Mouse (Mus musculus) testis, adult 2 months (tissue): ENCODE data around the gene Thumpd2. TPM values are rescaled to one million over a fixed set of nuclear protein-coding genes. Genes with fewer than 3 reads are reported as not detected.

Experiments used
- H3K27ac ChIP-seq: fragments of 200-500 bp; 2 replicates; pipeline ENCODE4 v1.5.1; 2012; ENCODE audit warnings: low read depth, low read length; ENCODE audit not compliant: control insufficient read depth, insufficient read depth
- H3K27me3 ChIP-seq: fragments of 200-500 bp; 2 replicates; pipeline ENCODE4 v1.6.1; 2012; ENCODE audit warnings: mild to moderate bottlenecking, low read length, moderate library complexity; ENCODE audit not compliant: control insufficient read depth, insufficient read depth
- H3K36me3 ChIP-seq: fragments of 200-500 bp; 2 replicates; pipeline ENCODE4 v1.6.1; 2012; ENCODE audit warnings: mild to moderate bottlenecking, low read length; ENCODE audit not compliant: control insufficient read depth, insufficient read depth
- H3K4me1 ChIP-seq: fragments of 200-500 bp; 2 replicates; pipeline ENCODE4 v1.6.1; 2012; ENCODE audit warnings: low read length; ENCODE audit not compliant: control insufficient read depth, insufficient read depth
- H3K4me3 ChIP-seq: fragments of 200-500 bp; 2 replicates; pipeline ENCODE4 v1.5.1; 2012; ENCODE audit warnings: low read depth, mild to moderate bottlenecking, low read length, moderate library complexity, mixed read lengths; ENCODE audit not compliant: control insufficient read depth
- CTCF ChIP-seq: fragments of 200-500 bp; IDR thresholded peaks from 2 replicates; pipeline ENCODE4 v1.5.1; 2012; ENCODE audit warnings: low read depth, mild to moderate bottlenecking, inconsistent platforms, low read length, moderate library complexity; ENCODE audit not compliant: control insufficient read depth, insufficient read depth, insufficient replicate concordance
- POLR2A ChIP-seq: fragments of 200-500 bp; IDR thresholded peaks from 2 replicates; pipeline ENCODE4 v1.6.1; 2012; ENCODE audit warnings: low read depth, mild to moderate bottlenecking, inconsistent platforms, low read length, moderate library complexity; ENCODE audit not compliant: control insufficient read depth
- polyA plus RNA-seq: library from polyadenylated mRNA; depleted of rRNA; stranded (reverse); fragments of >200 nt; gene quantifications from 2 replicates; pipeline ENCODE4 v1.2.3, GENCODE M21; 2012; rRNA removed

The Thumpd2 gene
- polyA plus RNA-seq, 1 experiment: 0.67 TPM

- Histone ChIP-seq H3K27me3 (no peaks in the 10 kb centered on the region), H3K36me3 (no peaks in the 10 kb centered on the region), H3K27ac (no peak overlapping the region), H3K4me3 (no peak overlapping the region), H3K4me1 (no peaks in the 10 kb centered on the region)
- TF ChIP-seq CTCF (no peak), POLR2A (no peak)
Observed at GRCm38 (mm10) chr17:80982976-80983375, 81.9 kb downstream of the Thumpd2 start.

DNA sequence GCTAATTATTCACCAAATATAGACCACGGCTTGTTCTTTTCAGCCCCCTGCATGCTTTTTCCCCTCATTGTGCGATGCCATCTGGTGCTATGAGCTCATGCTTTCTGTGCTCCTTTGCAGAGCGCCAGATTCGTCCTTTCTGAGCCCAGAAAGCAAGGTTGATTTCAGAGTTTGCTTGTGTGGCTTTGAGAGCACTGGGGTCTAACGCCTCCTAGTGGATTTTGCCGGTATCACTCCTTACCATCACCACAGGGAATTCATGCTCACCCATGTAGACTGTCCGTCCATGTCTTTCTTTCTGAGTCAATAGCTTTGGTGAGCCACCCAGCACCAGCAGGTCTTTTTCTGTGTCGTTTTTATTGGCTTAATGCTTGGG, 82.5 kb downstream of the Thumpd2 start:
- Histone ChIP-seq H3K4me3 (no peak overlapping the region), H3K36me3 (no peaks in the 10 kb centered on the region), H3K27me3 (no peaks in the 10 kb centered on the region), H3K4me1 (no peaks in the 10 kb centered on the region), H3K27ac (no peak overlapping the region)
- TF ChIP-seq POLR2A: no peak
- TF ChIP-seq CTCF: peak; percentile 41; the same call in 1 of the 2 replicates

- Histone ChIP-seq H3K4me1 (no peaks in the 10 kb centered on the region), H3K36me3 (no peaks in the 10 kb centered on the region), H3K4me3 (no peak overlapping the region), H3K27ac (no peak overlapping the region), H3K27me3 (no peaks in the 10 kb centered on the region)
- TF ChIP-seq CTCF (no peak), POLR2A (no peak)
Observed at GRCm38 (mm10) chr17:80981721-80982411, 83.0 kb downstream of the Thumpd2 start.

GRCm38 (mm10) chr17:80980096-80980495, 84.8 kb downstream of the Thumpd2 start:
- no peak overlapping the region for H3K4me3 ChIP-seq
- TF ChIP-seq POLR2A (no peak), CTCF (no peak)
- H3K27ac ChIP-seq: no peak overlapping the region
- H3K27me3 ChIP-seq: no peaks in the 10 kb centered on the region
- no peaks in the 10 kb centered on the region for H3K4me1 ChIP-seq
- H3K36me3 ChIP-seq: no peaks in the 10 kb centered on the region

DNA sequence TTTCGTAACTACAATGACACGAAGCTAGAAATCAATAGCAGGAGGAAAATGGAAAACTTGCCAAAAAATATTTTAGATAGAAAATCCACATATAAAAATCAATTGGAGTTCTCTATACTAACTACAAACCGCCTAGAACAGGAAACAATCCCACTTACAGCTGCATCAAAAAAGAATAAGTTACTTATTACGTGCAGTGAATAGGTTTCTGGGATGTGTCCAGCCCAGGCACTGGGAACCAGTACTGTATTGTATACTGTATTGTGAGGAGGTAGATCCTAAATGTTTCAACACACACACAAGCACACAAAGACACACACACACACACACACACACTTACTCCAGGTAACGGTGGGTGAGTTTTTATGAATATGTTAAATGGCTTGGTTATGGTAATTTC, 87.6 kb downstream of the Thumpd2 start:
- no peaks in the 10 kb centered on the region for H3K36me3 ChIP-seq
- no peak overlapping the region for H3K27ac ChIP-seq
- no peaks in the 10 kb centered on the region for H3K4me1 ChIP-seq
- H3K27me3 ChIP-seq: no peaks in the 10 kb centered on the region
- TF ChIP-seq CTCF: no peak
- TF ChIP-seq POLR2A: no peak
- no peak overlapping the region for H3K4me3 ChIP-seq

Other genes with a start within 250 kb of the Thumpd2 start
- 0.24 and 0.30 TPM in 2 replicates for gene Tmem178, start 120.5 kb downstream of the Thumpd2 start, polyA plus RNA-seq